Mouse (Mus musculus) Patski (cell line): Measurements from ENCODE around the gene Rgl2. TPM values are rescaled to one million over a fixed set of nuclear protein-coding genes. Genes with fewer than 3 reads are reported as not detected.
"Not testable (repeated sequence)": the region's sequence is repeated elsewhere in the genome, so short reads cannot be mapped to it uniquely, and the experiment has no call there.

Experiments used
- ATAC-seq: fragments of 100-300 bp; one replicate; pipeline ENCODE4 v1.8.0; 2021
- CTCF ChIA-PET: fragments of 350-600 bp; sonication (Branson Sonifier 250); formaldehyde crosslinking; loops from one replicate; lab custom pipeline; 2022; ENCODE audit warnings: inconsistent platforms; lab: Charles Lee
- POLR2A ChIA-PET: fragments of 350-600 bp; sonication (Branson Sonifier 250); formaldehyde crosslinking; loops from one replicate; lab custom pipeline; 2022; ENCODE audit warnings: antibody characterized with exemption, inconsistent platforms; lab: Charles Lee
- DNase-seq: peaks from one replicate; pipeline ENCODE4 v3.0.0-alpha.2; 2011; ENCODE audit warnings: low read depth, low spot score
- H3K27me3 ChIP-seq: fragments of 371-371 bp; one replicate; pipeline ENCODE4 v1.5.1; 2021
- CTCF ChIP-seq: fragments of 100-300 bp; IDR thresholded peaks from one replicate; pipeline ENCODE4 v1.5.1; 2021
- in situ Hi-C: fragments of 300-500 bp; cut with MboI; formaldehyde crosslinking; loops from 3 replicates; pipeline ENCODE4 v1.11.1; 2018; ENCODE audit warnings: low pct_unique_long_range_greater_than_20kb, mixed read lengths
- polyA plus RNA-seq: library from polyadenylated mRNA; unstranded; gene quantifications from one replicate; pipeline ENCODE4 v1.2.3, GENCODE M21; 2021

Gene Rgl2
- polyA plus RNA-seq, 1 experiment from 2014 or later: 59.6 TPM

DNA sequence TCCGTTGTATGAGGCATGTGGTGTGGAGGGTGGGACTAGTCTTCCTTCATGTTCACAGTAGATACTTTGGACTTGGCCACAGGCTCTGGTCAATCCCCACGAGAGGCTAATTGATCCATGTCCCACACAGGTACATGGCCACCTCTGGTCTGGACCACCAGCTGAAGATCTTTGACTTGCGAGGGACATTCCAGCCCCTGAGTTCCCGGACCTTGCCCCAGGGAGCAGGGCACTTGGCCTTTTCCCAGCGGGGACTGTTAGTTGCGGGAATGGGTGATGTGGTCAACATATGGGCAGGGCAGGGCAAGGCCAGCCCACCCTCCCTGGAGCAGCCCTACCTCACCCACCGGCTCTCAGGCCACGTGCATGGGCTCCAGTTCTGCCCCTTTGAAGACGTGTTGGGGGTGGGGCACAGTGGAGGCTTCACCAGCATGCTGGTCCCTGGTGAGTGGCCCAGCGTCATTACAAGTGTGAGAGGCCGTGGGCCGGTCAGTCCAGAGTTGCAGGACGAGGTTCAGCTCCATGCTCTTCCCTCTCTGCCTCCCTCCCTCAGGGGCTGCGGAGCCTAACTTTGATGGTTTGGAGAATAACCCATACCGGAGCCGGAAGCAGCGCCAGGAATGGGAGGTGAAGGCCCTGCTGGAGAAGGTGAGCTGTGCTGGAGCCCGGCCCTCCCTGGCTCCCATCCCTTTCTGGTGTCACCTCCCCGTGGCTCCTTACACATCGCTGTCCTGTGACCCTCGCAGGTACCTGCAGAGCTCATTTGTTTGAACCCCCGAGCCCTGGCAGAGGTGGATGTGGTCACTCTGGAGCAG, 19.0 kb downstream of the Rgl2 start:
- in situ Hi-C loops: no loop called here
- no peak for TF ChIP-seq CTCF
- no peaks in the 10 kb centered on the region for H3K27me3 ChIP-seq
- ATAC-seq: no peak
- DNase-seq: no peak
- POLR2A ChIA-PET: interaction anchor here (3.6 kb wide), 1 partner anchor 9 kb away, joined by 15 read pairs; the partner anchor contains the start of genes Pfdn6 and Wdr46
- CTCF ChIA-PET: no interaction called here

DNA sequence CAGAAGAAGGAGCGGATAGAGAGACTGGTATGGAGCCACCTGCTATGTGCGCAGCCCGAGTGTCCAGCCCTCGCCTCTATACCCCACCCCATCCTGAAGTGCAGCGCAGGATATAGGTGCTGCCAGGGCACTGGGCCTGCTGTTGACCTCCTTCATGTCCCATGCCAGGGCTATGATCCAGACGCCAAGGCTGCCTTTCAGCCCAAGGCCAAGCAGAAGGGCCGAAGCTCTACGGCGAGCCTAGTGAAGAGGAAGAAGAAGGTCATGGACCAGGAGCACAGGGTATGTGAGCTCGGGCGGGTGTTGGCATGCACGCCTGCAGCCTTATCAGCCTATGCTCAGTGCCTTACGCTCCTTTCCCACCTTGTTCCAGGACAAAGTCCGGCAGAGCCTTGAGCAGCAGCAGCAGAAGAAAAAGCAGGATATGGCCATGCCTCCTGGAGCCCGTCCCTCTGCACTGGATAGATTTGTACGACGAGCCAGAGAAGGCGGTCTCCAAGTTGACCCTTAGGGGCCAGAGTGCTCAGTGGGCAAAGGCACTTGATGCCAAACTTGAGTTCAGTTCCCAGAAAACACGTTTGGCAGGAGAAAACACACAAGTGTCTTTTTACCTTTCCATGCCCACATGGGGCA, 19.7 kb downstream of the Rgl2 start:
- no peak for ATAC-seq
- no peaks in the 10 kb centered on the region for H3K27me3 ChIP-seq
- ChIA-PET POLR2A (interaction anchor here (3.6 kb wide), 1 partner anchor 9 kb away, joined by 15 read pairs; the partner anchor contains the start of genes Pfdn6 and Wdr46), CTCF (interaction anchor here (1.2 kb wide), 1 partner anchor 10 kb away, joined by 4 read pairs; no protein-coding TSS in a partner anchor)
- in situ Hi-C loops: no loop called here
- DNase-seq: no peak
- TF ChIP-seq CTCF: no peak

DNA sequence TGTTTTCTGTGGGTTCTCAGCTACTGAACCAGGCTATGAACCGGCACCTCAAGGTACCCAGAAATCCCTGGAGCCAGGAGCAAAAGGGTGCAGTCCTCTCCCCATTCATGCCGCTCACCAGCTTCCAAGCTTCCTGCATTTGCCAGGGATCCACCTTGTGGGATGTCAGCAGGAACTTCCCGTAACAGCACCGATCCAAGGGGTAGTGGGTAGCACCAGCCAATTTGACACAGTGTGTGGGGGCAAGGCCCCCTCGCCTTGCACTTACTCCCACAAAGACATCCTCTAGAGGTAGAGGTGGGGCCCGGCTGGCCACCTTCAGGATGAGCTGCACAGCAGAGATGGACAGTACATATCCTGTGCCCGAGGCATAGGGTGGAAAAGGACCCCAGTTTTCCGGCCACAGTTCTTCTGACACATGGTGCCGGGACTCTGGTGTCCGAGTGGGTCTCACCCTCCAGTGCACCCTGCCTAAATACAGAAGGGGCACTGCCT, 20.8 kb downstream of the Rgl2 start:
- no peaks in the 10 kb centered on the region for H3K27me3 ChIP-seq
- DNase-seq (no peak), ATAC-seq (no peak)
- in situ Hi-C loops: no loop called here
- ChIA-PET POLR2A (interaction anchor here (3.6 kb wide), 1 partner anchor 10 kb away, joined by 15 read pairs; the partner anchor contains the start of genes Pfdn6 and Wdr46), CTCF (interaction anchor here (1.2 to 2.4 kb wide), 2 partner anchors 9 to 11 kb away, joined by 4 to 6 read pairs; partner anchors contain the start of genes Pfdn6 and Wdr46)
- no peak for TF ChIP-seq CTCF

DNA sequence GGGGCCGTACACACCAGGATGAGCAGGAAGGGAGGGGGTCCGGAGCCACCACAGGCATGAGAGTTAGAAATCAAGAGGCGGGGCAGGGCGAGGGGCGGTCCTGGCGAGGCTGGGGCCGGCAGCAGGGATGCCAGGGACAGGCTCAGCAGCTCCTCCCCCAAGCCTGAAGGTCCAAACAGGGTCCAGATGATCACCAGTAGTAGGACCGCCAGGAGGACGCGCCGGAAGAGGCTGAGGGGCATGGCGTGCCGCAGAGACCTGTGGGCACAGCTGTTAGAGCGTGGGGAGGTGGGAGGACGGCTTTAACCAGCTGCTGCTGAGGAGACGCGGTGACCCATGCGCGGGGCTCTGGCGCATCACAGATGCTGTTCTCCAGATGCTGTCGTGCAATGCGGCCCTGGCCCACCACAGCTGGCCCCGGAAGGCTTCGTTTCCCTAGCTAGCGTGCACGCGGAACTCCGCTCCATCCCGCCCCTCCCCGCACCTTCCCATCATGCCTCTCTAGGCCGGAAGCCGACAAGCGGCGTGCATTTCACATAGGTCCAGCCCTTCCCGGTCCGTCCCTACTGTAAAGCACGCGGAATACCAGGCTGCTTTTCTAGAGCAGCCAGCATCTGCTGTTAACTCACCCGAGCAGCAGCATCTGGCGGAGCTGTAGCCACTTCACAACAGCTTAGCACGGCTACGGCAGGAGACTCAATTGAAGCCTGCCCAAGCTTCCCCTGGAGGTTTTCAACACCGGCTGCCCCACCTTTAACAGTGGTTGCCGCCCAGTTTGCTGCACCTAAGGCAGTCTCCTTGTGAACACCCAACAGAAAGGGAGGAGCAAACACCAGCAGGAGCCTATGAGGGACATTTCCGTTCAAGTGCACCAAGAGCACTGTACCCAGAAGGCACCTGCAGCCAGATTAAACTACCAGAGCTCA, 21.9 kb downstream of the Rgl2 start, which contains the start of gene B3galt4:
Gene B3galt4, minus strand, starts transcription at position 468 of the 926 bp plus-strand sequence.
- no peak for TF ChIP-seq CTCF
- ChIA-PET POLR2A (interaction anchor here (3.6 kb wide), 1 partner anchor 11 kb away, joined by 15 read pairs; the partner anchor contains the start of genes Pfdn6 and Wdr46), CTCF (interaction anchor here (2.4 kb wide), 1 partner anchor 11 kb away, joined by 6 read pairs; the partner anchor contains the start of genes Pfdn6 and Wdr46)
- H3K27me3 ChIP-seq: no peaks in the 10 kb centered on the region
- peak; percentile 29 for ATAC-seq
- in situ Hi-C loops: no loop called here
- DNase-seq: no peak

DNA sequence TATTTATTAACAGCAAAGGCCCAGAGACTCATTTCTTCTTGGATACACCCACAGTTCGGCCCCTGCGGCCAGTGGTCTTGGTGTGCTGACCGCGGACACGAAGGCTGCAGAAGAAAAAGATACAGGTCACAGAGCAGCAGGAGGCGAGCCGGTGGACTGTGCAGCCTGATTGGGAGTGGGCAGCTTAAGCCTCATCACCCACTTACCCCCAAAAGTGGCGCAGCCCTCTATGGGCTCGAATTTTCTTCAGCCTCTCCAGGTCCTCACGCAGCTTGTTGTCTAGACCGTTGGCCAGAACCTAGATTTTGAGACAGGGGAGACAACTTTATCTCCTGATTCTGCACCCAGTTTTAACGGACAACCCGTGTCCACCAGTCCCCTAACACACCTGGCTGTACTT, 22.7 kb downstream of the Rgl2 start:
- in situ Hi-C loops, DNase-seq, POLR2A ChIA-PET, ATAC-seq, H3K27me3 ChIP-seq: not testable (repeated sequence)
- CTCF ChIA-PET: interaction anchor here (2.4 kb wide), 1 partner anchor 11 kb away, joined by 6 read pairs; the partner anchor contains the start of genes Pfdn6 and Wdr46

DNA sequence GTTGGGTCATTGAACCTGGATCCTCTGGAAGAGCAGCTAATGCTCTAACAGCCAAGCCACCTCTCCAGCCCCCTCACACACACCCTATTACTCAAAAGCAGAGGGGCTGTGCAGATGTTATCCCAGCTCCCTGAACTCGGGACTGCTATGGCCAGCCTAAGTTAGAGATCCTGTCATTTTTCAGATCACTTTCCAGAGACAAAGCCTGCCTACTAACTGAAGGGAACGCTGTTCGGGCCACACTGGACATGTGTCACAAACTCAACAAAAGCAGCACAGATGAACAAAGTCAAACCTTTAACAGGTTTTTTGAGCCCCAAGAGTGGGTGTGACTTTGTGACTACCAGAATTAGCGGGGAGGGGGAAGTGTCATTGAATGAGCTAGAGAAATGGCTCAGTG, 23.5 kb downstream of the Rgl2 start:
- POLR2A ChIA-PET: interaction anchor here (1.7 kb wide), 1 partner anchor 13 kb away, joined by 8 read pairs; the partner anchor contains the start of genes Pfdn6 and Wdr46
- in situ Hi-C loops: no loop called here
- ATAC-seq: no peak

GRCm38 (mm10) chr17:33953310-33953709, 24.0 kb downstream of the Rgl2 start:
- no peak for TF ChIP-seq CTCF
- ChIA-PET POLR2A (interaction anchor here (1.7 kb wide), 1 partner anchor 13 kb away, joined by 8 read pairs; the partner anchor contains the start of genes Pfdn6 and Wdr46), CTCF (no interaction called here)
- H3K27me3 ChIP-seq: no peaks in the 10 kb centered on the region
- DNase-seq (no peak), ATAC-seq (no peak)
- in situ Hi-C loops: no loop called here

More for the DNA sequence above, 23.5 kb downstream of the Rgl2 start:
- TF ChIP-seq CTCF: no peak
- no peak for DNase-seq
- H3K27me3 ChIP-seq: no peaks in the 10 kb centered on the region
- CTCF ChIA-PET: no interaction called here

DNA sequence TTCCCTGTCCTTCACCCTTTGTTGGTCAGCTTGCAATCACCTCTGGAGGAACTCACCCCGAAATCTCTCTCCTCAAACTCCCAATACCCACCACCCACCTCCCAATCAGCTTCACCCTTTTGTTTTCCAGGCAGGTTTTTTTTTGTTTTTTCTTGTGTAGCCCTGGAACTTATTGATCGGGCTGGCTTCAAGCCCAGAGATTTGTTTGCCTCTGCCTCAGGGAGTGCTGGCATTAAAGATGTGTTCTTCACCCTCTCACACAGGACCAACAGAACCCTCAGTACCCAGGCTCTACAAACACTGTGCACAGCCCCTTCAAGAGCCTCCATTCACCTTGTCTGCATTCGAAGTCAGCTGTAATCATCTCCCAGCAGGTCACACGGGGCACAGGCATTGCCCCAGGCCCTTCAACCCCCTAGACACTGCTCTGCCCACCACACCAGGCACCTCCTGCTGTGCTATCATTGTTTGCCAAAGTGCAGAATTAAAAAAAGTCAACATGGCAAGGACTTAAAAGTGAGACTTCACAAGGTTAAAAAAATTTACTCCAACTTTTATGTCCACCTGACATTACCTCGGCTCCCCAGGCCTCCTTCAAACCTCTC, 24.7 kb downstream of the Rgl2 start:
- CTCF ChIA-PET: no interaction called here
- DNase-seq (no peak), ATAC-seq (no peak)
- POLR2A ChIA-PET: interaction anchor here (1.0 to 3.2 kb wide), 5 partner anchors 11 to 45 kb away, joined by 3 to 9 read pairs (median 8); partner anchors contain the start of genes Daxx, Pfdn6, Rgl2 and Wdr46
- H3K27me3 ChIP-seq: no peaks in the 10 kb centered on the region
- in situ Hi-C loops: no loop called here
- no peak for TF ChIP-seq CTCF
